Mouse (Mus musculus): ENCODE measurements around the gene Stpg3.

DNA sequence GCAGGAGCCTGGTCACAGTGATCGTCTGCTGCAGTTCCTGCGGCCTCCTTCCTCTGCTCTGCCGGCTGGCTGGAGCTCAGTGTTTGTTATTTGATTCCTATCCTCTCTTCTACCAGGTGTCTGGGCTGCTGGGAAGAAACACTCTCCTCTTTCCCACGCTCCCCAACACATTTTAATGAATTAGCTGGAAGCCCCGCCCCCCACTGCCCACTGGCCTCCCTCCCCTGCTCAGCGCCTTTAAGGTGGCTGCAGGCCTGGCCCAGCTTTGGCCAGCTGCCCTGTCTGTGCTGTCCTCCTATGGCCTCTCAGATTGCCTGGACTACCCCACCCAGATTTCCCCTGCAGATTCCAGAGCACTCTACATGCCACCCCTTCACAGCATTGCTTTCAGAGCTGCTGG is 36.8 kb downstream of the Stpg3 start:
- TF ChIP-seq ZC3H11A (IDR thresholded peaks at IDR 0.05; ENCODE audit: borderline replicate concordance, low read depth, low read length) (no peak), ZNF384 (IDR thresholded peaks at IDR 0.05; ENCODE audit: low read depth, low read length) (no peak)

Measured in ES-E14 (cell line).